Mouse (Mus musculus) cerebellum, adult 11-12 months (tissue): ENCODE measurements at regions not wholly inside any gene's neighbourhood (a gene's known extent, or its start where the extent isn't known, plus 50 kb on each side); places are given as distances from the start of the nearest gene placed in this dataset.

ENCODE experiments used
- DNase-seq: peaks from one replicate; pipeline ENCODE4 v3.0.0; 2022

DNA sequence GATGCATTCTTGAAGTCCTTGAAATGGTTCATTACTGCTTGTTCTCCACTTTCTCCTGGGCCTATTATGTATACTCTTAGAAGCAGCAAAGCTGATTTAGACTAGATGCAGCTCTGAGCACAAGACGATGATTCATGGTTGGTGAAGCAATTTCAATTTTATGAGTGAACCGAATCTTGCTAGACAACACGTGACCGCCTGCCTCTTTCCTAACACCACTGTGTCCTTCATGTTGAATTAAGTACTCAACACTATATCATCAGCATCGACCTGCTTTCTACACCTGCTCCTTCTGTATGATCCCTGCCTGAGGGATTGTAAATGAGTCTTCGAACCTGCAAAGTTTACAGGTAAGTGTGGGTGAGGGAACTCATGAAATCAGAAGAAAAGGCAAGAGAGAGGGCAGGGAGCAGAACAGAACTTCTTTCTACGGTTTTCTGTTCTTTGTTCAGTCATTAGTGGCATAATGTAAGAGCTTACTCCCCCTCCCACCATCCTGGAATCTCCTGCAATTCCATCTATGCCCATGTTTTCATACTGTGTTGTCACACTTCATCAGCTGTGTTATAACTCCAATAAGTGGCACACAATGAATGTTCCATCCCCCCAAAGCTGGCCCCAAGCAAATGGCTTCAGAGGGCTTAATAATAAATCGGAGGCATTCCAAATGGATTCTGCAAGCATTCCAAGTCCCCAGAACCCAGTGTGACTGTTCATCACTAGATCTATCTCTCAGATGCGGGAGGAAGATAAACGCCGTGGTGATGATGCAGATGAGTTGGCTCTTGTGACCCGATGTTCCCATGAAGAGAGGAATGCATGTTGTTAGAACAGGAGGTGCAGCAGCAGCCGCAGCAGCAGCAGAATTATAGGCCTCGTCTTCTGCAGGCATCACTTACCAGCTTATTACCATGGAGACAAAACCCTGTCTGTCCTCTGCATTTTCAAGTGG, 224.2 kb upstream of the Serp2 start:
- DNase-seq = no peak

DNA sequence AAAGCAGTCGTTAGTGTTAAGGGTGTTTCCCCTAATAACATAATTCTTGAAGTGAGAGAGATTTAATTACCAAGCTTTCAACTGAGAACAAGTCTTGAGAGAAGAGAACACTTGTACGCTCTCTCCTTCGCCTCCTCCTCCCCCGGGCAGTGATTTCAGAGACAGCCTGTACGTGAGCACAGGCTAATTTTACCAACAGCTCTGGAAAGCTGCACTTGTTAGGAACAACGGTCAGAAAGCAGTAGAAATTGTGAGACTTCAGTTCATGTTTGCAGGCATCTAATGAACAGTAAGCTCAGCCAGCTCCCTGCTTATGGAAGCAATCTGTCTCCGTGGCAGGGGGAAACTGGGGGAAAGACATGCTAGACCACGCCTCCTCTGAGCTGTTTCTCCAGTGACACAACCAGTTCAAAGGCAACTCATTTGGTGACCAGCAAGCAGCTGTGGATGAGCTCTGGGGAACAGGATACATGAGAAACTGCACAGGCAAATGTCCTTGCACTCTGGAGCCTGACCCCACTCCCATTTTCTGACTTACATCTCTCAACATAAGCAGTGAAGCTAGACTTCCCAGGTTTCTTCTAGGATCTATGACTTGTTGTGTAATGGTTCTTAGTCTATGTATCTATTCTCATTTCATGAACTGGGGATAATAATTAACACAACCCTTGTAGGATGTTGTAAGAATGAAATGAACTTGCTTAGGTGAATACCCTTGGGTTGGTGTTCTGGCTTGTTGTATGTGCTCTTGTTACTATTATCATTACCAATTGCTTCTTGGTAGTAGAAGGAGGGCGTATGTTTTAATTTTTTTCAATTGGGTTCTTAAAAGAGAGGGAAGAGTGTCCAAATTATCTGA, 222.1 kb upstream of the Serp2 start:
- DNase-seq = no peak

DNA sequence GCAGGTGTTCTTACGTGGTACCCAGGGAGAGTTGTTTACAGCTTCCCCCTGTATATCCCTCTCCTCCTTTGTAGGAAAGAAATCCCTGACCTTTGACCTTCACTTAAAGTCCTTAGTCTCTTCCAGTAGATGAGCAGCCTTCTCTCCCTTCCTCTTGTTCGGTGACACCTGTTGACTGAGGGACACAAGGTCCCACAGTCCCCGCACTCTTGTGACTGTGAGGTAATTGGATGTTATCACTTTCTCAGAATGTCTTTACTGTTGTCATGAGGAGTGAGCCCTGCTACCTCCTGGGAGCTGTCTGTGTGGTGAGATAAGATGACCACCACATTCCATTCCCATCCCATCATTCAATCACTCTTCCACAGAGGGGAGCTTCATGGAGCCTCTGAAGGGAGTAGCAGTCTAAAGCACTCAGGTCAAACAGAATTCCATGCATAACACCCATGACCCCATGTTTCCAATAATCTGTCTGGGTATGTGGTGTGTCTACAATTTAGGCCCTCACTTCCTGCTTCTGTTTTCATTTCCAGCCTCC, 218.8 kb upstream of the Serp2 start:
- DNase-seq = no peak

DNA sequence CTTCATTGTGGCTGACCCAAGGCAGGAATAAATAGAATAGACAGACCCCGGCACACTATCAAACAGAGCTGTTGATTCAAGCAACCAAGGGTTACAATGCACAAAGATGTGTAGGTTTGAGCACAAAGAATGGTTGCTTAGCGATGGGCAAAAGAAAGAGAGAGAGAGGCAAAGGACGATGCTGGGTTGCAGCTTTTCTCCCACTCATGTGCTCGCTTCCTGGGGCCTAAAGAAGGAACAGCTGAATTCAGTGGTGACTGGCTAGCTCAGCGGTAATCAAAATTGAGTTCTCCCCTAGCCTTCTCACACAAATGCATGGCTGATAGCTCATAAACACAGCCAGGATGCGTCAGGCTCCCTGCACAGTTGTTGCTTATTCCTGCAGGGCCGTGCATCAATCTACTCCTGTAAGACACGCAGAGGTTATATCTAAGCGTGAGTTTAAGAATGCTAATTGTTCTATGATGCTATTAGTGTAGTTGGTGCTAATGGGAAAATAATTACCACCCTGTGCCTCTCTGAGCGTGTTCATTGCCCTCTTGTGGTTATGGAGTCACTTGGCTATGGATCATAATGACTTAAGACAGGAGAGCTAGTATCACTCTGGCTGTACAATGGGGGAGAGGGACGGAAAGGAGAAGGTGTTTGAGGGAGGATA, 216.2 kb upstream of the Serp2 start:
- no peak for DNase-seq

DNA sequence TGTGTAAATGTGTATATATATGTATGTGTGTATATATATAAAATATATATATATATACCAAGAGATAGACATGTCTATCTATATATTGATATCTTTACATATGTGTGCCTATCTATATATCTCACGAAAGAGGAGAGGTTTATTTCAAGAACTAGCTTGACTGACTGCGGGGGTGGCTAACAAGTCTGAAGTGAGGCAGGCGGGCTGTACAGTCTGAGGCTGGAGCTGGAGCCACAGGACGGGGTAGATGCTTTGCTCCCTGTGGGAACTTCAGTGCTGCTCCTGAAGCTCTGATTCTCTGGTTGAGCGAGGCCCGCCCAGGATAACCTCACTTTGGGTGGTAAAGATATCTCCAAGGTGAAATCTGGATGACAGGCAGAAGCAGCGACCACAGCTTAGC, 213.4 kb upstream of the Serp2 start:
- no peak for DNase-seq

DNA sequence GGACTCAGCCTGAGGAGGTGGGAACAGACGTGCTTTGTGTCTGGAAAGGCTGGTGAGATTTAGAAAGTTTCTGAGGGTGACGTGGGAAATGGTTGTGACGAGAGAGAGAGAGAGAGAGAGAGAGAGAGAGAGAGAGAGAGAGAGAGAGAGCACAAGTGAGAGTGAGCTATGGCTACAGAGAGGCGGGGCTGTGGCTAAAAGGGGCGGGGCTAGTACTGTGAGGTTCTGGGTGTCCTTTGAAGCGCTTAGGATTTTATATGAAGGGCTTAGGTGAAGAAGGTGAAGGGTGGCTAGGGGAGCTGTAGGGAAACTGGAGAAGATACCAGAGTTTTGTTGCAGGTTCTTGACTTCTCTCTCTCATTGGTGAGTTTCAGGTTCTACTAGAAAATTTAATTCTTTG, 210.6 kb upstream of the Serp2 start:
- no peak for DNase-seq

DNA sequence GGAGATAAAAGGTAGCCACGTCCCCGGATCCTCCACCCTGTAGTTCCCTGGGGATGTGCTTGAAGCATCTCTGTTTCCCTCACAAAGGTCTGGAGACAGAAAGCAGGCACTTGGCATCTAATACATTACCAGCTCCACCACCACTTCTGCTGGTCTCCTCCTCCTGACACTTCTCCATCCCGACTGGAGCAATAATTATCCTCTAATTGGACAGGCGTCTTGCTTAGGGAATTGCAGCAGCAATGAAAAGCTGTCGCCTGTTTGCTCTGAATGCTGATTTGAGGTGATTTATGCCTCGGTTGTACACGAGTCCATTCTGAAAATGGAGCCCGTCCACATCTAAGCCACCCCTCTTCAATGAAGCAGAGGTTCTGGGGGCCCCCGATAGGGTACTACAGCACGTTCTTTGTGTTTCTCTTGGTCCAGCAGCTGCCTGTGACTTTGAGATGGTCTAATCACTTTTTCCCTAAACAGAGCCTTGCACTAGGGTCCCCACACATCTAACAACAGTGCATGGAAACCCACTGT, 209.6 kb upstream of the Serp2 start:
- no peak for DNase-seq

DNA sequence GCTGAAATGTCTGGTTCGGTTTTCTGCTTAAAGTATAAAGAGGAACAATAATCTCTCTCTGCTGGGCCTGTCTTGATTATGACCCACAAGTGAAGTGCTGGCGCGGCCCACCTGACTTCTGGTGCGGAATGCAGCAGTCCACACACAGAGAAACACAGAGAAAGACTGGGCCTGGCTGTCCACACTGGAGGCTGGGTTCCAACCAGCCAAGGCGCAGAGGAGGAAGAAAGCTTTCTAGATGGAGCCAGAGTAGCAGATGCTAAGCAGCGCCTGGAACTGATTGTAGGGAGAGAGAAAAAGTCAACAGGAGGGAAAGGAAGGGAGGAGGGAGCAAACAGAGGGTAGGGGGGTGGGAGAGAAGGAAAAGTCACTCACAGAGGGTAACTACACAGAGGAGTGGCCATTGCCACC, 208.4 kb upstream of the Serp2 start:
- no peak for DNase-seq

DNA sequence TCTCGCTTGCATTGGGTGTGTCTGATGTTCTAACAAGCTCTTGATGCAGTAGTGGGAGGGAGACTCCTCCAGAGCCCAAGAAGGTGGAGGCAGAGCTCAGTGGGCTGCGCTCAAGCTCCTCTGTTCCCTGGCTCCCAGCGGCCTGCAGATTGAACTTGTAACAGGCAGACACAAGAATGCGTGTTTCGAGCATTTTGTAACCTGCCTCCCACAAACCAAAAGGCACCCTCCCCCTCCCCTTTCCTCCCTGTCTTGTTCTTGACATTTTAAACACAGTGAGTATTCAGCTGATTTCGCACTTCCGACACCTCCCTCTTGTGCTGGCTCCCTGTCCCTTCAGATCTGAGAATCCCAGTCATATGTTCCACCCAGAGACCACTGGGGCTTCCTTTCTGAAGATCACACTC, 207.7 kb upstream of the Serp2 start:
- DNase-seq = no peak

DNA sequence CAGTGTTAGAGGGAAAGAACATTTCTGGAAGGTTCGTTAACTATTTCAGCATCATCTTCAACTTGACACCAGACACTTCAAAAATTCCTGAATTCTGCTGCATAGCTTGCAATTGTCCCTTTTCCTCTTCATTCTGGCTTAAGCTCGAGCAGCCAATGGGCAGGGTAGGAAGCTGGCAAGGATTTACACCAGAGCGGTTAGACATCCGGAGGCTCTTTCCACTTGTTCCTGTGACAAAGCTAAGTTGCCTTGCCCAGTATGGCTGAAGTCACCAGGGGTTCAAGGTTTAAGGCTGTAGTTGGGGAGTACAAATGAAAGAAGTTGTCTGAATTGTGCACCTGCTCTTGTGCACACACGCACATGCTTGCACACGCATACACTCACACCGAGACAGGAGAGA, 206.8 kb upstream of the Serp2 start:
- DNase-seq = no peak

DNA sequence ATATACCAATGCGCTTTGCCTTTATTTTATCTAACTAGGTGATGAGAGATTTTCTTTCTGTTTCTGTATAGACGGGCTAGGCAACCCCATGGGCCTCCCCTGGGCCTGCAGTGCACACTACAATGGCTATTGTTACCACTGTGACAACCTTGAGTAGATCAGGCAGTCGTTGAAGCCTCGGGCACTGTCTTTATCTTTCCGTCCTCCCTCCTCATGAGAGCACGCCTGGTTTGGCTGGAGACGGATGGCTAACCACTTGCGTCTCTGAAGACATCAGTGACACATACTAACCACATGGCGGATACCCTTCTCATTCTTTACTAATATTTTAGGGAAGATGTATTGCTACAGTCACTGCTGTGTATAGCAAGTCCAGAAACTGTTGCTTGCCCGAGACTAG, 206.1 kb upstream of the Serp2 start:
- DNase-seq = no peak

DNA sequence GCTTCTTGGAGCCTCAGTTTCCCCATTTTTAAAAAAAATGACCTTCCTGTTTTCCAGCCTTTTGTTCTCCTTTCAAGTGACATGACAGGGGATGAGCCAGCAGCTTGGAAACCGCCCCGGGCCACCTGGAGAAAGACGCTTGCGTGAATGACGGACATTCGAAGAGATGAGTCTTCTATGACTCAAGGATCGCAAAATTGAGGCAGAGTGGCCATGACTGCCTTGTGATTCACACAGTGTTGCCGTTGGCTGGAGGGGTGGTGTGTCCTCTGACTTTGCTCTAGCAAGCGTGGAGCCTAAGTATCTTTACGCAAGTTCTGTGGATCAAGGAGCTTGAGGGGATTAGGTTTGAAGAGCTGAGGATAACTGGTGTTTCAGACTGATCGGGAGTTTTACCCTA, 205.0 kb upstream of the Serp2 start:
- DNase-seq = no peak

DNA sequence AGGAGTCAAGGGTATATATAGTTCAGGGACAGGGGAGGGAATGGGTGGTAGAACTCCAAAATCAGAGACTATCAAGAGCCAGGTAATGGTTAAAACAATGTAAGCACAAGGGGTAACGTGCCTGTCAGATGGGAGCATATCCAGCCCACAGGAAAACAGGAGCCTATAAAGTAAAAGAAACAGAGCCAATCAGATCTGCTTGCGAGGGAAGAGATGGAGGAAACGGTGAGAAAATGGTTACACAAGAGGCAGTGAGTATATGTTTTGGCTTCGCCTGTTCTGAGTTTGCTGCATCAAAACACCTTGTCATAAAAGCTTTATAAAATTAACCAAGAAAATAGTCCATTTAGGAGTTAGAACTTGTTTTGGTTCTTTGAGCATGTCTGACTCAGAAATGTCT, 204.6 kb upstream of the Serp2 start:
- no peak for DNase-seq

DNA sequence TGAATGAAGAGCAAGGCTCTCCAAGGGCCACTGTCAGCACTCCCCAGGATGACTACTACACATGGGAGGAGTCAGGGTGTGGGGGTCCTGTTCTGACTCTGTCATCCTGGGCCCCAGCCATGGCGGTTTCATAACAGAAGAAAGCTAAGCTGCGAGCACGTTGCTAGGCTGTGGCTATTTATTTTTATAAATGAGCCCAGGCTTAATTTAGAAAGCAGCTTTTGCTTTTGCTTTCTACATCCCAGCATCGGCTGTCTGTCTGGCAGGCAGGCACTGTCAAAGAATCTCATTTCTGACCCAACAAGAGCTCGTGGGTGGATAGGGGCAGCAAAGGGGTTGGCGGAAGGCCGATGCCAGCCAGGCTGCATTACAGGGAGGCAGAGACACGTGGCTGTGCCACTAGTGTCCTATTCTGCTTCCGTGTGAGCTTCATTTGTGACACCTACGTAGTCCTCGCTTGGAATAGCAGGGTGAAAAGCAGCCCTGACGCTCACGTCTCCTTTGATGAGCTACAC, 203.9 kb upstream of the Serp2 start:
- DNase-seq = no peak

DNA sequence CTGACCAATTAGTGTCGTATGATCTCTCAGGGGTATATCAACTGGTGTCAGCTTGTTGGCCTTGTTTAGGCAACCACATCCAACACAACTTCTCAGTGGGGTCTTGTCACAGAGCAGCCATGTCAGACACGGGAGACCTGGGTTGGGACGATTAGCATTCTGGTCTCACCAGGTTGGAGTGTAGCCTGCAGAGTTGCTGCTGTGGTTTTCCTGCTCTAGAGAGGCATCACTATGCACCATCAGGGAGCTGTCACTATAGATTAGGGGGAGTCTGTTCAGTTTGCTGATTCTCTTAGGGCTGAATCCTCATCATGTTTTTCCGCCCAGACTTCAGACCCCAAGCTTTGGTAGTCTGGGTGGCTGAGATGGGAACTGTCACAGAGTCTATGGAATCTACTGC, 202.7 kb upstream of the Serp2 start:
- no peak for DNase-seq

DNA sequence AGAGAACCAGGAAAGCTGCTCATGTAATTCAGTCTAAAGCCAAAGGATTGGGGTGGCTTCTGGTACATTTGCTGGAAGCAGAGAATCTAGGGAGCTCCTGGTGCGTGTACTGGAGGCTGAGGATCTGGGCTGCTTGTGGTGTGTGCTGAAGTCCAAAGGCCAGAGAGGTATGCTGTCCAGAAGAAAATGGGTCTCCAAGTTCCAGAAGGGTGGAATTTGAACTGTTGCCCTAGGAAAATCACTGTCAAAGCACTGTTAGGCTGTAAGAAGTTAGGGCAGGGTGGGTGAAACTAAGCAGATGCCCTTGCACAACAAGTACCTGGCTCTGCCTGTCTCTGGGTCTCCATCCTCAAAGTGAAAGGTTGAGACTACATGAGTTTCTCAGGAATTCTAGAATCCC, 201.9 kb upstream of the Serp2 start:
- no peak for DNase-seq

DNA sequence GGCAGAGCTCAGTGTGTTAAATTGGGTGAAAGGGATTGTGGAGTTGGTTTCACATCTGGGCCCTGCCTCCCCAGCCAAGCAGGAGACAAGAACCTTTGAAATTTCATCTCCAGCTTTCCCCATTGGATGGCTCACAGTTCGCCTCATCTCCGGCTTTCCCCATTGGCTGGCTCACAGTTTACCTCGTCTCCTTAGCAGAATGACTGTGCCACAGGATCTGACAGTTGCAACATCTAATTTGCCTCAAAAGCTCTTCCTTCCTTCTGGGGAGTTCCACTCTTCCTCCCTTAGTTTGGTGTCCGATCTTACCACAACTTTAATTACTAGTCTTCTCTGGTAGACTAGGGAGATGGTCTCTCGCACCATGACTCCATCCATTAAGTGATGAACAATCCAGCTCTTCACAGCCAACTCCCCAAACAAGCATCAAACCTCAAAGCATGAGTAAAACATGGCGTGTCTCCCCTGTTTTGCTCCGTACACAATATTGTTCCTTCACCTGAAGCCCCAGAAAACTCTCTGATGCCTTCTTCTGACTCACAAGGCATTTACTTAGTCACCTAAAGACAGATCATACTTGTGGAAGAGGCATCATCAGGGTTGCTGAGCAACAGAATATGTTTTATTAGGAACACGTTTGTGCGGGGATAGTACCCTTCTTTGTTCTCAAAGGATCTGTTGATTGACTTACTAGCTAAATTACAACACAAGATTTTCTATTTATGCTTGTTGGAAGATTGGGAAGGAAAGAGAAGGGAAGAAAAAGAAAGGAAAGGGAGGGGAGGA, 199.1 kb upstream of the Serp2 start:
- DNase-seq = no peak

DNA sequence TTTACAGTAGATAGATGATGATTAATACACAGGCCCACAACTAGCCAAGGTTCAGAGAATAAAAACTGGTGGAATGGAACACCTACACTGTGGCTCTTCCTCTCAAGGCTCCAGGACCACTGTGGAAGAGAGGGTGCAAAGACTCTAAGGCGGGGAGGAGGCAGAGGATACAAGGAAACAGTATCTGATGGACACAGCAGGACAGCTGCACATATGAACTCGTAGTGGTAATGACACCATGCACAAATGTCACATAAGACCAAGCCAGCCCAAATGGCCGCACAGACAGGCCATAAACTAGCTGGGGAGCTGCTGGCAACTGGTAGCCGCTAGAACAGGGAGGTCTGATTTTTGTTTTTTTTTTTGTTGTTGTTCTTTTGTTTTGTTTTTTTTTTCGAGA, 197.0 kb upstream of the Serp2 start:
- no peak for DNase-seq

DNA sequence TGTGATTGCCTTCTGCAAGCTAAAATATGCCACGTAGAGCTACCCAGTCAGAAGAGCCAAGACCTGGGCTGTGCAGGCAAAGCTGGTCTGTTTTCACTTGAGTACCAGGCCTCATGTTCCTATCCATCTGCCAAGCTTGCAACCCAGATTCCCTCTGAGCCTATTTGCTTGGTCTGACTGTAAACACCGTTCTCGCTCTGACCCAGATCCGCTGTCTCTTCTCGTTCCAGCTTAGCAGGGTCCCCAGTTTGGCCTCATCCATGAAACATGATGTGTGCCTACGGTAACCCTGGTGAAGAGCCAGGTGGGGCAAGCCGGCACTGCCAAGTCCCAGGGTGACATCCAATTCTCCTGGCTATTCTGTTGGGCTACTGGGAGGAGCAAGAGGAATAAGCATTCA, 192.5 kb upstream of the Serp2 start:
- DNase-seq = peak; percentile 91

DNA sequence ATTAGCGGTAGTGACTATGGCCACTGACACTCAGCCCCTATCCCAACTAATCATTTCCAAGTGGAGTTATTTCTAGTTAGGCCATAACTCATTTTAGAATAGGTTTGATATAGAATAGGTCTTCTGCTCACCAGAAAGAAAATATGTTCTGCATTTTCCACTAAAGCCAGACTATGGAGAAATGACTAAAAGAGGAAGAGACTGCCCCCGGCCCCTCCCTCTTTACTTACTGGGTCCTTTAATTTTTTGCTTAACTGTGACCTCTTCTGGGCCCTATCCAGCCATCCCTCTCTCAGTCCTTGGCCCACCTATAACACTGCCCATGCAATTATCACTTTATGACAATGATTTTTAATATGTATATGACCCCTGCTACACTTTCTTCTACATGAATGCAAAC, 192.0 kb upstream of the Serp2 start:
- no peak for DNase-seq

DNA sequence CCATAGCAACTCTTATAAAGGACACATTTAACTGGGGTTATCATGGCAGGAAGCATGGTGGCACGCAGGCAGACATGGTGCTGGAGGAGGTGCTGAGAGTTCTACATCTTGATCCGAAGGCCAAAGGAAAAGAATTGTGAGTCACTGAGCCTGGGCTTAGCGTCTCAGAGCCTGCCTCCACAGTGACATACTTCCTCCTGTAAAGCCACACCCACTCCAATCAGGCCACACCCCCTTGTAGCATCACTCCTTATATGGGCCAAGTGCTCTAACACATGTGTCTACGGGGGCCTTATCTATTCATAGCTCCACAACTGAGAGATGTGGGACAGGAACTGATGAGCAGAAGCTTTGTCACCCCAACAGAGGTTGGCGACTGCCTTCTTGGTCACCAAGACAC, 191.1 kb upstream of the Serp2 start:
- no peak for DNase-seq

DNA sequence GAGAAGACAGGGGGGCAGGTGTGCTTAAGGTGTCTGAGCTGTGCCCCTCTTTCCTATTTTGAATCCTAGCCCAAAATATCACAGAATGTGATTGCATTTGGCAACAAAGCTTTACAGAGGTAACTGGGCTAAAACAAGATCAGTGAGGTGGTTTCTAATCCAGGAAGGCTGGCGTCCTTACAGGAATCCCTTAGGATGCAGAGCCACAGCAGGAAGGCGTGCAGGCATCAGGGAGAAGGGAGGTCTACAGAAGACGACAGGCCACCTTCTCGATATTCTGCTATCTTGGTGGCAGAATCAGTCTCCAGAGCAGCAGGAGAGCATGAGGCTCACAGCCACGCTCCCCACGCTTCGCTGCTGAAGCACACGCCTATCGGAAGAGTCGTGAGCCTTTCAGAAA, 189.6 kb upstream of the Serp2 start:
- no peak for DNase-seq
